Mouse (Mus musculus): ENCODE data around the gene Gnpat. TPM values are rescaled to one million over a fixed set of nuclear protein-coding genes. Genes with fewer than 3 reads are reported as not detected.

The Gnpat gene
- polyA plus RNA-seq, 1 experiment from 2014 or later, result 99.0 TPM

DNA sequence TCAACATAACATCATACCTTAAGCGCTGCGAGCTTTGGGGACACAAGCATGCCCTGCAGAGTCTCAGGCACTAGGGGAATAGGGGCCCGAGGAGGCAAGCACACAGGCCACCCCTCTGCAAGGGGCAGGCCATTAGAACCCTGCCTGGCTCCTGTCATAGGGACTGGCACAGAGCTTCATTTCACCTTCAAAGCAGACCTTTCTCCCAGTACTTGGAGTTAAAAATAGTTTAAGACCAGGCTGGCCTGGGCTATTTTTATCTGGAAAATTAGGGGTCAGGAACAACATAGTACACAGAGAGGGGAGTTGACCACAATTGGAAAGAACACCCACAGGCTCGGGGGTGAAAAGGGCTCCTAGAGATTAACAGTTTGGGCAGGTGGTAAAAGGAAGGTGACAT is 74.5 kb downstream of the Gnpat start:
- Histone ChIP-seq H3K4me2 (ENCODE audit: low read depth, low read length) (no peak overlapping the region), H3K4me1 (replicated peaks; ENCODE audit: control insufficient read depth, insufficient read depth, low read length) (no peaks in the 10 kb centered on the region), H3K9me3 (ENCODE audit: control insufficient read depth, low read length) (no peaks in the 10 kb centered on the region), H3K27me3 (ENCODE audit: control insufficient read depth, insufficient read depth, low read depth, low read length) (no peaks in the 10 kb centered on the region), H3K27ac (ENCODE audit: low read length) (no peak overlapping the region), H3K4me3 (ENCODE audit: low read length) (no peak overlapping the region), H3K36me3 (ENCODE audit: control insufficient read depth, insufficient read depth, low read length) (peaks cover 7% of the 10 kb centered on the region), H3K9ac (ENCODE audit: low read length) (no peak overlapping the region)
- ATAC-seq (ENCODE audit: low read depth), result no peak
- 85% methylated on average over 4 of the region's 4 CpGs for WGBS

Other genes starting within 250 kb of the Gnpat start
- gene 2310022B05Rik, start 199.7 kb upstream of the Gnpat start, polyA plus RNA-seq (2015; fragmentation: Nextera tagmentation; extraction: Ambion mirVana), result 26.3 and 30.1 TPM in 2 replicates
- gene Ttc13, start 141.1 kb upstream of the Gnpat start, polyA plus RNA-seq (2015; fragmentation: Nextera tagmentation; extraction: Ambion mirVana), result 43.0 and 45.7 TPM in 2 replicates
- gene Arv1, start 140.9 kb upstream of the Gnpat start, polyA plus RNA-seq (2015; fragmentation: Nextera tagmentation; extraction: Ambion mirVana), result 18.7 and 19.6 TPM in 2 replicates
- gene Fam89a, start 111.2 kb upstream of the Gnpat start, polyA plus RNA-seq (2015; fragmentation: Nextera tagmentation; extraction: Ambion mirVana), result 7.6 and 8.7 TPM in 2 replicates
- 0.84 and 0.92 TPM in 2 replicates for gene Trim67, start 69.9 kb upstream of the Gnpat start, polyA plus RNA-seq (2015; fragmentation: Nextera tagmentation; extraction: Ambion mirVana)
- gene 2810004N23Rik, start 87 bp downstream of the Gnpat start, polyA plus RNA-seq (2015; fragmentation: Nextera tagmentation; extraction: Ambion mirVana), result 39.5 and 42.7 TPM in 2 replicates
- gene Exoc8, start 34.7 kb downstream of the Gnpat start, polyA plus RNA-seq (2015; fragmentation: Nextera tagmentation; extraction: Ambion mirVana), result 8.3 and 8.8 TPM in 2 replicates
- 9.1 and 9.6 TPM in 2 replicates for gene Sprtn, start 34.9 kb downstream of the Gnpat start, polyA plus RNA-seq (2015; fragmentation: Nextera tagmentation; extraction: Ambion mirVana)
- gene Egln1, start 86.3 kb downstream of the Gnpat start, polyA plus RNA-seq (2015; fragmentation: Nextera tagmentation; extraction: Ambion mirVana), result 11.6 and 11.7 TPM in 2 replicates
- 108 and 112 TPM in 2 replicates for gene Tsnax, start 150.0 kb downstream of the Gnpat start, polyA plus RNA-seq (2015; fragmentation: Nextera tagmentation; extraction: Ambion mirVana)
- 2.6 and 2.8 TPM in 2 replicates for gene Disc1, start 191.2 kb downstream of the Gnpat start, polyA plus RNA-seq (2015; fragmentation: Nextera tagmentation; extraction: Ambion mirVana)

Data from lung, embryonic 16.5 days (tissue).